Mouse (Mus musculus): ENCODE measurements around the gene Chrne.
A peak's percentile ranks its signal among the peaks of the same experiment; 100 is the strongest.
"Not testable (repeated sequence)": the region's sequence is repeated elsewhere in the genome, so short reads cannot be mapped to it uniquely, and the experiment has no call there.

Gene Chrne

GRCm38 (mm10) chr11:70585457-70585856 lies 33.6 kb downstream of the Chrne start:
- DNase-seq (ENCODE audit: low read depth, low spot score), result no peak

- DNase-seq (ENCODE audit: low read depth, low spot score), result no peak
Measured at GRCm38 (mm10) chr11:70583775-70584174, 35.2 kb downstream of the Chrne start.

GRCm38 (mm10) chr11:70583022-70583714 lies 35.8 kb downstream of the Chrne start:
- DNase-seq (ENCODE audit: low read depth, low spot score), result no peak

GRCm38 (mm10) chr11:70582196-70582595 lies 36.8 kb downstream of the Chrne start:
- DNase-seq (ENCODE audit: low read depth, low spot score), result no peak

- DNase-seq (ENCODE audit: low read depth, low spot score), result peak; percentile 82
Measured at GRCm38 (mm10) chr11:70580921-70581320, 38.1 kb downstream of the Chrne start.

GRCm38 (mm10) chr11:70580358-70580720 lies 38.7 kb downstream of the Chrne start:
- no peak for DNase-seq (ENCODE audit: low read depth, low spot score)

GRCm38 (mm10) chr11:70579710-70580357 lies 39.2 kb downstream of the Chrne start:
- DNase-seq (ENCODE audit: low read depth, low spot score), result peak; percentile 62

GRCm38 (mm10) chr11:70578962-70579361 lies 40.1 kb downstream of the Chrne start:
- DNase-seq (ENCODE audit: low read depth, low spot score), result no peak

- no peak for DNase-seq (ENCODE audit: low read depth, low spot score)
Measured at GRCm38 (mm10) chr11:70577201-70577600, 41.8 kb downstream of the Chrne start.

- DNase-seq (ENCODE audit: low read depth, low spot score), result no peak
Measured at GRCm38 (mm10) chr11:70573872-70574271, 45.1 kb downstream of the Chrne start.

GRCm38 (mm10) chr11:70572348-70572902 lies 46.6 kb downstream of the Chrne start:
- no peak for DNase-seq (ENCODE audit: low read depth, low spot score)

GRCm38 (mm10) chr11:70571641-70572040 lies 47.4 kb downstream of the Chrne start:
- DNase-seq (ENCODE audit: low read depth, low spot score), result no peak

- not testable (repeated sequence) for DNase-seq (ENCODE audit: low read depth, low spot score)
Measured at GRCm38 (mm10) chr11:70570614-70571013, 48.4 kb downstream of the Chrne start.

GRCm38 (mm10) chr11:70566586-70566985 lies 52.4 kb downstream of the Chrne start:
- no peak for DNase-seq (ENCODE audit: low read depth, low spot score)
